Mouse (Mus musculus) embryonic facial prominence, embryonic 15.5 days (tissue): ENCODE results near the gene Chil1. TPM values are rescaled to one million over a fixed set of nuclear protein-coding genes. Genes with fewer than 3 reads are reported as not detected.

Experiments used
- ATAC-seq: fragments of 200-750 bp; cut with Nextera tagmentation; 2 replicates; pipeline ENCODE4 v1.8.0; 2017; ENCODE audit warnings: low read depth, moderate TSS enrichment; ENCODE audit not compliant: insufficient number of reproducible peaks, low FRiP score, low TSS enrichment
- H3K27ac ChIP-seq: fragments of 300-500 bp; sonication (generic); replicated peaks from 2 replicates; pipeline ENCODE4 v1.5.1; 2015; ENCODE audit warnings: mild to moderate bottlenecking, inconsistent platforms
- H3K27me3 ChIP-seq: fragments of 300-500 bp; sonication (generic); 2 replicates; pipeline ENCODE4 v1.6.1; 2015; ENCODE audit warnings: inconsistent platforms
- H3K36me3 ChIP-seq: fragments of 300-500 bp; sonication (generic); 2 replicates; pipeline ENCODE4 v1.6.1; 2015; ENCODE audit warnings: mild to moderate bottlenecking, inconsistent platforms
- H3K4me1 ChIP-seq: fragments of 300-500 bp; sonication (generic); 2 replicates; pipeline ENCODE4 v1.6.1; 2015; ENCODE audit warnings: inconsistent platforms
- H3K4me2 ChIP-seq: fragments of 300-500 bp; sonication (generic); replicated peaks from 2 replicates; pipeline ENCODE4 v1.6.1; 2015; ENCODE audit warnings: mild to moderate bottlenecking, inconsistent platforms
- H3K4me3 ChIP-seq: fragments of 300-500 bp; sonication (generic); replicated peaks from 2 replicates; pipeline ENCODE4 v1.5.1; 2015; ENCODE audit warnings: mild to moderate bottlenecking, inconsistent platforms
- H3K9ac ChIP-seq: fragments of 300-500 bp; sonication (generic); 2 replicates; pipeline ENCODE4 v1.6.1; 2015; ENCODE audit warnings: inconsistent platforms
- H3K9me3 ChIP-seq: fragments of 300-500 bp; sonication (generic); replicated peaks from 2 replicates; pipeline ENCODE4 v1.6.1; 2016; ENCODE audit warnings: inconsistent platforms
- WGBS: fragments of 180-500 bp; shearing (Covaris S2); methylation state at CpG from one replicate; pipeline ENCODE4 v1.1.7; 2015; 5-methylcytosine and 5-hydroxymethylcytosine counted together
- polyA plus RNA-seq: library from polyadenylated mRNA; unstranded; fragments of >200 nt; fragmentation: Nextera tagmentation; extraction: Ambion mirVana; gene quantifications from 2 replicates; pipeline ENCODE4 v1.2.1, GENCODE M21; 2015

Chil1 gene
- polyA plus RNA-seq, 1 experiment from 2014 or later: 22.8 TPM

- Histone ChIP-seq H3K36me3 (no peaks in the 10 kb centered on the region), H3K9ac (no peak overlapping the region), H3K27ac (no peak overlapping the region), H3K27me3 (no peaks in the 10 kb centered on the region), H3K9me3 (no peaks in the 10 kb centered on the region), H3K4me1 (peaks cover 12% of the 10 kb centered on the region; the same call in 1 of the 2 replicates), H3K4me3 (no peak overlapping the region), H3K4me2 (no peak overlapping the region)
- 63% methylated on average over 6 of the region's 6 CpGs for WGBS
- no peak for ATAC-seq
Observed at GRCm38 (mm10) chr1:134210179-134210755, 28.3 kb downstream of the Chil1 start.

- Histone ChIP-seq H3K4me2 (no peak overlapping the region), H3K9me3 (no peaks in the 10 kb centered on the region), H3K4me3 (no peak overlapping the region), H3K9ac (no peak overlapping the region), H3K27ac (no peak overlapping the region), H3K36me3 (no peaks in the 10 kb centered on the region), H3K27me3 (no peaks in the 10 kb centered on the region), H3K4me1 (peaks cover 17% of the 10 kb centered on the region; the same call in 1 of the 2 replicates)
- 47% methylated on average over 6 of the region's 6 CpGs for WGBS
- ATAC-seq: no peak
Observed at GRCm38 (mm10) chr1:134211043-134211442, 29.1 kb downstream of the Chil1 start.

GRCm38 (mm10) chr1:134211631-134212030, 29.7 kb downstream of the Chil1 start:
- Histone ChIP-seq H3K4me3 (no peak overlapping the region), H3K9me3 (no peaks in the 10 kb centered on the region), H3K27ac (no peak overlapping the region), H3K27me3 (no peaks in the 10 kb centered on the region), H3K36me3 (no peaks in the 10 kb centered on the region), H3K4me2 (no peak overlapping the region), H3K4me1 (peaks cover 17% of the 10 kb centered on the region; the same call in 1 of the 2 replicates), H3K9ac (no peak overlapping the region)
- WGBS: 24% methylated on average over 2 of the region's 2 CpGs
- no peak for ATAC-seq

GRCm38 (mm10) chr1:134212351-134212750, 30.4 kb downstream of the Chil1 start:
- Histone ChIP-seq H3K9ac (no peak overlapping the region), H3K27me3 (no peaks in the 10 kb centered on the region), H3K4me1 (peaks cover 17% of the 10 kb centered on the region; the same call in 1 of the 2 replicates), H3K27ac (no peak overlapping the region), H3K4me2 (no peak overlapping the region), H3K4me3 (no peak overlapping the region), H3K9me3 (no peaks in the 10 kb centered on the region), H3K36me3 (no peaks in the 10 kb centered on the region)
- ATAC-seq: no peak
- 75% methylated on average over 6 of the region's 6 CpGs for WGBS

- no peak overlapping the region for H3K4me2 ChIP-seq
- H3K36me3 ChIP-seq: no peaks in the 10 kb centered on the region
- no peak for ATAC-seq
- no peak overlapping the region for H3K9ac ChIP-seq
- 70% methylated on average over 7 of the region's 7 CpGs for WGBS
- H3K27me3 ChIP-seq: no peaks in the 10 kb centered on the region
- H3K9me3 ChIP-seq: no peaks in the 10 kb centered on the region
- H3K4me1 ChIP-seq: peaks cover 17% of the 10 kb centered on the region; the same call in 1 of the 2 replicates
- H3K4me3 ChIP-seq: no peak overlapping the region
- H3K27ac ChIP-seq: no peak overlapping the region
Observed at GRCm38 (mm10) chr1:134213405-134213804, 31.4 kb downstream of the Chil1 start.

- 47% methylated on average over 7 of the region's 7 CpGs for WGBS
- Histone ChIP-seq H3K9ac (no peak overlapping the region), H3K27me3 (no peaks in the 10 kb centered on the region), H3K36me3 (no peaks in the 10 kb centered on the region), H3K27ac (no peak overlapping the region), H3K4me3 (no peak overlapping the region), H3K4me2 (no peak overlapping the region), H3K9me3 (no peaks in the 10 kb centered on the region), H3K4me1 (peaks cover 17% of the 10 kb centered on the region; the same call in 1 of the 2 replicates)
- no peak for ATAC-seq
Observed at GRCm38 (mm10) chr1:134215059-134215458, 33.1 kb downstream of the Chil1 start.

GRCm38 (mm10) chr1:134215751-134216628, 34.0 kb downstream of the Chil1 start:
- Histone ChIP-seq H3K27me3 (no peaks in the 10 kb centered on the region), H3K4me3 (no peak overlapping the region), H3K9me3 (no peaks in the 10 kb centered on the region), H3K9ac (no peak overlapping the region), H3K27ac (no peak overlapping the region), H3K4me1 (peaks cover 13% of the 10 kb centered on the region; the same call in 1 of the 2 replicates), H3K36me3 (no peaks in the 10 kb centered on the region), H3K4me2 (no peak overlapping the region)
- ATAC-seq: no peak
- 35% methylated on average over 11 of the region's 11 CpGs for WGBS

- 81% methylated on average over 2 of the region's 2 CpGs for WGBS
- Histone ChIP-seq H3K4me1 (0 out of 2 replicates have a peak, but pooled peaks cover 6% of the 10 kb centered on the region), H3K9ac (no peak overlapping the region), H3K9me3 (no peaks in the 10 kb centered on the region), H3K4me3 (no peak overlapping the region), H3K27me3 (no peaks in the 10 kb centered on the region), H3K27ac (no peak overlapping the region), H3K4me2 (no peak overlapping the region), H3K36me3 (no peaks in the 10 kb centered on the region)
- no peak for ATAC-seq
Observed at GRCm38 (mm10) chr1:134216629-134216971, 34.6 kb downstream of the Chil1 start.

- H3K4me3 ChIP-seq: no peak overlapping the region
- no peak overlapping the region for H3K27ac ChIP-seq
- ATAC-seq: no peak
- 55% methylated on average over 12 of the region's 12 CpGs for WGBS
- H3K4me1 ChIP-seq: 0 out of 2 replicates have a peak, but pooled peaks cover 6% of the 10 kb centered on the region
- no peaks in the 10 kb centered on the region for H3K9me3 ChIP-seq
- no peak overlapping the region for H3K9ac ChIP-seq
- no peaks in the 10 kb centered on the region for H3K27me3 ChIP-seq
- no peak overlapping the region for H3K4me2 ChIP-seq
- H3K36me3 ChIP-seq: no peaks in the 10 kb centered on the region
Observed at GRCm38 (mm10) chr1:134217028-134217481, 35.1 kb downstream of the Chil1 start.

GRCm38 (mm10) chr1:134217942-134218341, 36.0 kb downstream of the Chil1 start:
- 76% methylated on average over 3 of the region's 3 CpGs for WGBS
- ATAC-seq: no peak
- H3K9ac ChIP-seq: no peak overlapping the region

GRCm38 (mm10) chr1:134219608-134220007, 37.6 kb downstream of the Chil1 start:
- Histone ChIP-seq H3K36me3 (no peaks in the 10 kb centered on the region), H3K27ac (no peak overlapping the region), H3K4me3 (no peak overlapping the region), H3K9me3 (no peaks in the 10 kb centered on the region), H3K4me2 (no peak overlapping the region), H3K27me3 (no peaks in the 10 kb centered on the region), H3K9ac (no peak overlapping the region), H3K4me1 (0 out of 2 replicates have a peak, but pooled peaks cover 6% of the 10 kb centered on the region)
- no peak for ATAC-seq
- WGBS: 80% methylated on average over 5 of the region's 5 CpGs

More at GRCm38 (mm10) chr1:134217942-134218341, 36.0 kb downstream of the Chil1 start:
- H3K4me3 ChIP-seq: no peak overlapping the region
- no peaks in the 10 kb centered on the region for H3K9me3 ChIP-seq
- no peaks in the 10 kb centered on the region for H3K36me3 ChIP-seq
- H3K4me2 ChIP-seq: no peak overlapping the region
- H3K27me3 ChIP-seq: no peaks in the 10 kb centered on the region
- H3K4me1 ChIP-seq: 0 out of 2 replicates have a peak, but pooled peaks cover 6% of the 10 kb centered on the region
- no peak overlapping the region for H3K27ac ChIP-seq
